Mouse (Mus musculus): ENCODE measurements around the gene Tle3.

Gene Tle3

GRCm38 (mm10) chr9:61358933-61359332 is 13.2 kb upstream of the Tle3 start:
- no peak for DNase-seq (ENCODE audit: low read depth, low spot score)

GRCm38 (mm10) chr9:61359741-61360140 is 12.4 kb upstream of the Tle3 start:
- DNase-seq (ENCODE audit: low read depth, low spot score): no peak

- no peak for DNase-seq (ENCODE audit: low read depth, low spot score)
These were observed 12.0 kb upstream of the Tle3 start for GRCm38 (mm10) chr9:61360163-61360562.

GRCm38 (mm10) chr9:61360727-61361631 is 11.2 kb upstream of the Tle3 start:
- peak; percentile 37 for DNase-seq (ENCODE audit: low read depth, low spot score)

- DNase-seq (ENCODE audit: low read depth, low spot score): no peak
These were observed 9.0 kb upstream of the Tle3 start for GRCm38 (mm10) chr9:61363194-61363593.

GRCm38 (mm10) chr9:61366108-61366507 is 6.1 kb upstream of the Tle3 start:
- no peak for DNase-seq (ENCODE audit: low read depth, low spot score)

- DNase-seq (ENCODE audit: low read depth, low spot score): no peak
These were observed 5.0 kb upstream of the Tle3 start for GRCm38 (mm10) chr9:61367156-61367555.

- DNase-seq (ENCODE audit: low read depth, low spot score): no peak
These were observed 4.2 kb upstream of the Tle3 start for GRCm38 (mm10) chr9:61367857-61368566.

- peak; percentile 83 for DNase-seq (ENCODE audit: low read depth, low spot score)
These were observed 3.5 kb upstream of the Tle3 start for GRCm38 (mm10) chr9:61368567-61369240.

GRCm38 (mm10) chr9:61369316-61370273 is 2.6 kb upstream of the Tle3 start:
- DNase-seq (ENCODE audit: low read depth, low spot score): no peak

GRCm38 (mm10) chr9:61370454-61370888 is 1.7 kb upstream of the Tle3 start:
- peak; percentile 98 for DNase-seq (ENCODE audit: low read depth, low spot score)

GRCm38 (mm10) chr9:61370889-61371754 is 1.0 kb upstream of the Tle3 start:
- DNase-seq (ENCODE audit: low read depth, low spot score): peak; percentile 59

GRCm38 (mm10) chr9:61372510-61372975 is 377 bp downstream of the Tle3 start:
- no peak for DNase-seq (ENCODE audit: low read depth, low spot score)

- peak; percentile 63 for DNase-seq (ENCODE audit: low read depth, low spot score)
These were observed 939 bp downstream of the Tle3 start for GRCm38 (mm10) chr9:61372976-61373633.

GRCm38 (mm10) chr9:61373634-61373941 is 1.4 kb downstream of the Tle3 start:
- no peak for DNase-seq (ENCODE audit: low read depth, low spot score)

- DNase-seq (ENCODE audit: low read depth, low spot score): peak; percentile 44
These were observed 2.1 kb downstream of the Tle3 start for GRCm38 (mm10) chr9:61373942-61374900.

GRCm38 (mm10) chr9:61375002-61375401 is 2.8 kb downstream of the Tle3 start:
- DNase-seq (ENCODE audit: low read depth, low spot score): no peak

- DNase-seq (ENCODE audit: low read depth, low spot score): no peak
These were observed 3.8 kb downstream of the Tle3 start for GRCm38 (mm10) chr9:61375802-61376561.
